Mouse (Mus musculus) kidney, adult 2 months (tissue): ENCODE measurements at regions not wholly inside any gene's neighbourhood (a gene's known extent, or its start where the extent isn't known, plus 50 kb on each side); places are given as distances from the start of the nearest gene placed in this dataset.

Source experiments
- CTCF ChIP-seq: fragments of 200-500 bp; conservative IDR thresholded peaks from 2 replicates; pipeline ENCODE4 v1.5.1; 2011; ENCODE audit warnings: low read depth, mild to moderate bottlenecking, control low read depth, low read length, moderate library complexity, mixed read lengths; ENCODE audit not compliant: insufficient read depth, insufficient read length
- POLR2A ChIP-seq: fragments of 200-500 bp; IDR thresholded peaks from one replicate; pipeline ENCODE4 v1.6.1; 2011; ENCODE audit warnings: low read depth, low read length, control low read depth

- no peak for TF ChIP-seq POLR2A
- no peak for TF ChIP-seq CTCF
Measured at GRCm38 (mm10) chr7:125335586-125336165, 108.8 kb upstream of the Kdm8 start.
